Mouse (Mus musculus): Measurements from ENCODE around the gene Slc35f4. TPM values are rescaled to one million over a fixed set of nuclear protein-coding genes. Genes with fewer than 3 reads are reported as not detected.
A peak's percentile ranks its signal among the peaks of the same experiment; 100 is the strongest.
"Not testable (repeated sequence)": the region's sequence is repeated elsewhere in the genome, so short reads cannot be mapped to it uniquely, and the experiment has no call there.

Gene Slc35f4
- polyA plus RNA-seq, 1 experiment from 2014 or later = 10.2 TPM

GRCm38 (mm10) chr14:49300981-49301619 is 224.7 kb downstream of the Slc35f4 start:
- H3K9ac ChIP-seq = no peak overlapping the region
- no peaks in the 10 kb centered on the region for H3K9me3 ChIP-seq
- no peak overlapping the region for H3K4me3 ChIP-seq
- WGBS = 27% methylated on average over 8 of the region's 8 CpGs
- no peaks in the 10 kb centered on the region for H3K36me3 ChIP-seq
- H3K4me1 ChIP-seq (replicated peaks) = peaks cover 5% of the 10 kb centered on the region
- ATAC-seq (ENCODE audit: low FRiP score) = 0 out of 2 replicates have a peak, but pooled peaks have one; percentile 52
- H3K4me2 ChIP-seq = no peak overlapping the region
- no peaks in the 10 kb centered on the region for H3K27me3 ChIP-seq
- no peak overlapping the region for H3K27ac ChIP-seq

- no peaks in the 10 kb centered on the region for H3K36me3 ChIP-seq
- H3K4me3 ChIP-seq = no peak overlapping the region
- H3K27me3 ChIP-seq = no peaks in the 10 kb centered on the region
- H3K4me2 ChIP-seq = no peak overlapping the region
- no peak overlapping the region for H3K27ac ChIP-seq
- H3K9ac ChIP-seq = no peak overlapping the region
- no peak for ATAC-seq (ENCODE audit: low FRiP score)
- no peaks in the 10 kb centered on the region; the same call in 1 of the 2 replicates for H3K4me1 ChIP-seq (replicated peaks)
- no peaks in the 10 kb centered on the region for H3K9me3 ChIP-seq
- 57% methylated on average over 8 of the region's 8 CpGs for WGBS
Measured at GRCm38 (mm10) chr14:49300326-49300725, 225.5 kb downstream of the Slc35f4 start.

GRCm38 (mm10) chr14:49293802-49294449 is 231.9 kb downstream of the Slc35f4 start:
- Histone ChIP-seq H3K4me3 (no peak overlapping the region), H3K9me3 (no peaks in the 10 kb centered on the region), H3K4me2 (no peak overlapping the region), H3K27me3 (no peaks in the 10 kb centered on the region), H3K9ac (no peak overlapping the region), H3K36me3 (no peaks in the 10 kb centered on the region), H3K4me1 (replicated peaks) (peaks cover 16% of the 10 kb centered on the region), H3K27ac (peak overlapping the region; percentile 69)
- peak; percentile 87 for ATAC-seq (ENCODE audit: low FRiP score)
- 10% methylated on average over 4 of the region's 4 CpGs for WGBS

- 90% methylated on average over 3 of the region's 3 CpGs for WGBS
- Histone ChIP-seq H3K4me1 (replicated peaks) (peaks cover 16% of the 10 kb centered on the region), H3K36me3 (no peaks in the 10 kb centered on the region), H3K4me3 (no peak overlapping the region), H3K27me3 (no peaks in the 10 kb centered on the region), H3K27ac (no peak overlapping the region), H3K9ac (no peak overlapping the region), H3K4me2 (no peak overlapping the region), H3K9me3 (no peaks in the 10 kb centered on the region)
- ATAC-seq (ENCODE audit: low FRiP score) = no peak
Measured at GRCm38 (mm10) chr14:49290029-49290745, 235.7 kb downstream of the Slc35f4 start.

- H3K4me1 ChIP-seq (replicated peaks) = no peaks in the 10 kb centered on the region
- 91% methylated on average over 7 of the region's 7 CpGs for WGBS
Measured at GRCm38 (mm10) chr14:49283784-49284655, 241.8 kb downstream of the Slc35f4 start.

GRCm38 (mm10) chr14:49278880-49279279 is 247.0 kb downstream of the Slc35f4 start:
- no peak overlapping the region for H3K27ac ChIP-seq
- H3K9me3 ChIP-seq = no peaks in the 10 kb centered on the region
- H3K4me3 ChIP-seq = no peak overlapping the region
- no peaks in the 10 kb centered on the region for H3K4me1 ChIP-seq (replicated peaks)
- no peak overlapping the region for H3K9ac ChIP-seq
- ATAC-seq (ENCODE audit: low FRiP score) = no peak
- 81% methylated on average over 6 of the region's 6 CpGs for WGBS
- no peaks in the 10 kb centered on the region for H3K36me3 ChIP-seq
- no peaks in the 10 kb centered on the region for H3K27me3 ChIP-seq
- H3K4me2 ChIP-seq = no peak overlapping the region

More at GRCm38 (mm10) chr14:49283784-49284655, 241.8 kb downstream of the Slc35f4 start:
- H3K4me2 ChIP-seq = no peak overlapping the region
- no peaks in the 10 kb centered on the region for H3K27me3 ChIP-seq
- no peak overlapping the region for H3K9ac ChIP-seq
- H3K4me3 ChIP-seq = no peak overlapping the region
- no peaks in the 10 kb centered on the region for H3K36me3 ChIP-seq
- ATAC-seq (ENCODE audit: low FRiP score) = no peak
- H3K9me3 ChIP-seq = no peaks in the 10 kb centered on the region
- H3K27ac ChIP-seq = no peak overlapping the region

GRCm38 (mm10) chr14:49278479-49278878 is 247.4 kb downstream of the Slc35f4 start:
- ATAC-seq (ENCODE audit: low FRiP score); H3K36me3 ChIP-seq: not testable (repeated sequence)
- 88% methylated on average over 9 of the region's 9 CpGs for WGBS

GRCm38 (mm10) chr14:49277642-49278041 is 248.2 kb downstream of the Slc35f4 start:
- WGBS = 81% methylated on average over 3 of the region's 3 CpGs
- no peak for ATAC-seq (ENCODE audit: low FRiP score)

More at GRCm38 (mm10) chr14:49278479-49278878, 247.4 kb downstream of the Slc35f4 start:
- not testable (repeated sequence) for H3K9ac ChIP-seq; H3K4me1 ChIP-seq (replicated peaks); H3K27me3 ChIP-seq; H3K4me3 ChIP-seq; H3K4me2 ChIP-seq; H3K9me3 ChIP-seq; H3K27ac ChIP-seq

GRCm38 (mm10) chr14:49275376-49275775 is 250.5 kb downstream of the Slc35f4 start:
- 34% methylated on average over 2 of the region's 2 CpGs for WGBS
- no peak overlapping the region for H3K9ac ChIP-seq
- ATAC-seq (ENCODE audit: low FRiP score) = no peak
- no peaks in the 10 kb centered on the region for H3K9me3 ChIP-seq
- H3K4me3 ChIP-seq = no peak overlapping the region
- no peaks in the 10 kb centered on the region for H3K27me3 ChIP-seq
- no peak overlapping the region for H3K27ac ChIP-seq
- H3K4me2 ChIP-seq = no peak overlapping the region
- H3K4me1 ChIP-seq (replicated peaks) = no peaks in the 10 kb centered on the region
- no peaks in the 10 kb centered on the region for H3K36me3 ChIP-seq

More at GRCm38 (mm10) chr14:49277642-49278041, 248.2 kb downstream of the Slc35f4 start:
- H3K36me3 ChIP-seq = no peaks in the 10 kb centered on the region
- H3K9ac ChIP-seq = no peak overlapping the region
- H3K4me1 ChIP-seq (replicated peaks) = no peaks in the 10 kb centered on the region
- no peak overlapping the region for H3K4me2 ChIP-seq
- H3K4me3 ChIP-seq = no peak overlapping the region
- no peaks in the 10 kb centered on the region for H3K27me3 ChIP-seq
- H3K9me3 ChIP-seq = no peaks in the 10 kb centered on the region
- H3K27ac ChIP-seq = no peak overlapping the region

- H3K27me3 ChIP-seq = no peaks in the 10 kb centered on the region
- no peak overlapping the region for H3K27ac ChIP-seq
- no peaks in the 10 kb centered on the region for H3K36me3 ChIP-seq
- H3K4me2 ChIP-seq = no peak overlapping the region
- 89% methylated on average over 5 of the region's 5 CpGs for WGBS
- no peaks in the 10 kb centered on the region for H3K9me3 ChIP-seq
- H3K4me1 ChIP-seq (replicated peaks) = no peaks in the 10 kb centered on the region
- no peak for ATAC-seq (ENCODE audit: low FRiP score)
- no peak overlapping the region for H3K9ac ChIP-seq
- H3K4me3 ChIP-seq = no peak overlapping the region
Measured at GRCm38 (mm10) chr14:49265286-49266002, 260.4 kb downstream of the Slc35f4 start.

Measured in hindbrain, embryonic 13.5 days (tissue).